Mouse (Mus musculus) frontal cortex, postnatal 36 days (tissue): ENCODE results near the gene Mindy4b-ps.

ENCODE experiments used
- DNase-seq, 2 experiments: peaks; one replicate each; pipeline ENCODE4 v3.0.0; 2022; ENCODE audit warnings: low spot score in 2 of 2

Mindy4b-ps gene

DNA sequence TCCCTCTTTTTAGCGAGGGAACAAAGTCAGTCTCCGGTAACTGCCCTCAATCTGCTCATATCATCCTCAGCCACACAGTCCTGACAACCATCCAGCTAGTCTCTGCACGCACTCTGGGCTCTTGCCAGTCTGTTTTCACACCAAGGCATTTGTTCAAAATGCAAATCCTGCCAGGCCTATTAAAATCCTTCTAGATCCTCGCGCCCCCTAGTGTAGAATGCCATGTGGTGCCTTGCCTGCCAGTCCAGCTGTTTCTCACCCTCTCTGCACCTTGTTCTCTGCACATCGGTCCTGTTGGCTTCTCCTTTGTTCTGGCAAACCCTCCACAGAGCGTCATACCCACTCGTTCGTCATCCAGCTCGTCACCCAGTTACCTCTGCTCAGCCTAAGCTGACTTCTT lies 36.2 kb downstream of the Mindy4b-ps start:
- peak; percentile 78 to 89 for DNase-seq

DNA sequence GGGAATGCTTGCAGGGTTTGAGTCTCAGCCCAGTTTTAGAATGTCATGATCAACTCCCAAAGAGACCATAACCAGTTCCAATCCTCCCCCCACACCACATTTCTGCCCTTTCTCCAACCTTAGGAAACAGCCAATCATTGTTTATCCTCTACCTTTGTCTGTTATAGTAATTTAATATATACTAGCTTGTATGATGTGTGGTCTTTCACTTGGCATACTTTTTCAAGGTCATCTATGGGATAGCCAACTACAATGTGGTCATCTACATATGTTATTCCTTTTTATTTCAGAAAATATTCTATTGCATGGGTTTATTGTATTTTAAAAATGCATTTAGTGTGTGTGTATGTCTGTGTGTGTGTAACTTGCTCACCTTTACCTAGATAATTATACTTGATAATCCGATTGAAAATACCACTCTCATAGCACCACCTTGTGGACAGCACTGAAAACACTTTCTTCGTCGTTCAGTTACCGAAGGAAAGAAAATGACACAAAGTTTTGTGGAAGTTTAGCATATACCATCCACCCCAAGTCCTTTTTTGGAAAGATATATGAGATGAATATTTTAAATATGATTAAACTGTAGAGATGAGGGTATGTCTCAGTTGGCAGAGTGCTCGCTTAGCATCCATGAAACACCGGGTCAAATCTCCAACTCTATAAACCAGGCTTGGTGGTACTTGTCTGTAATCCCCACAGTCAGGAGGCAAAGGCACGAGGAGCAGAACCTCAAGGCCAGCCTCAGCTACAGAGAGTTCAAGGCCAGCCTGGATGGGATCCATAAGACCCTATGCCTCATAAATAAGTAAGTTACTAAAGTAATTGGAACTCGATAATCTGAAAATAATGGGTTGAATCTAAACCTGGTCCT lies 37.7 kb downstream of the Mindy4b-ps start:
- peak in 1 of 2 experiments; percentile 61 for DNase-seq

DNA sequence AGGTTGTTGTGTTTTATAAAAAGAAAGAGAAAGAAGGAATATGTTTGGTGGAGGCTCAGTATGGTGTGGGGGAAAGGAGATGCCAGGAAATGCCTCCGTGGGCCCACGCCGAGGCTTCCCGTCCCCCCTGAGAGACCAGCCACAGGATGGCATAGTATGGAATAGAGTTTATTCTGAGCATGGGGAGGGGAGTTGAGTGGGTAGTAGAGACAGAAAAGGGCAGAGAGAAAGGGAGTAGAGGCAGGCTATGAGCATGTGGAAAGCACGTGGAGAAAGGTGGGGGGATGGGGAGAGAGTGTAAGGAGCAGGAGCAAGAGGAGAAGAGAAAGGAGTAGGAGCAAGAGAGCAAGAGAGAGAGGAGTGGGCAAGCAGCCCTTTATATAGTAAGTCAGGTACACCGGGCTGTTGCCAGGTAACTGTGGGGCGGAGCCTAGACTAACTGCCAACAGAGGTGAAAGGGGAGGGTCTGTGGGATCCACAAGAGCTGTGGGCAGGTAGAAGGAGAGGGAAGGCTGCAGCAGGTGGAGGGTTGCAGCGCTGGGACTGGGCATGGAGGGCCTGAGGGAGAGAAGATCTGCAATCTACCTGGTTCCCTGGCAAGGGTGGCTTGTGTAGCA lies 38.4 kb downstream of the Mindy4b-ps start:
- DNase-seq = no peak

DNA sequence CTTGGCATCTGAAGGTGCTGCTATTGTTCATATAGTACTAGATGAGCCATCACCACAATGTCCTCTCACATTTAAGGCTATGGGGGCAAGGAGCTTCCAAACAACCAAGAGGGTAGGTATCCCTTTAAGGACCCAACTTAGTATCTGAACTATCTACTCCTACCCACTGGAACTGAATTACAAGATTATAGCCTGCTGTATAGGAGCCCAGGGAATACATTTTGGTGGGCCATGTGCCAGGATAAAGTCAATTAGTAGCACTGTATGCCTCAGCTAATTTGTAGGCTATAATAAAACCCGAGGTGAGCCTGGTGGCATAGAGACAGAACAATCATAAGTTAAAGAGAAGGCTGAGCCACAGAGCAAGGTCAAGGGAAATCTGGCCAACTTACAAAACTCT lies 65.7 kb downstream of the Mindy4b-ps start:
- no peak for DNase-seq

DNA sequence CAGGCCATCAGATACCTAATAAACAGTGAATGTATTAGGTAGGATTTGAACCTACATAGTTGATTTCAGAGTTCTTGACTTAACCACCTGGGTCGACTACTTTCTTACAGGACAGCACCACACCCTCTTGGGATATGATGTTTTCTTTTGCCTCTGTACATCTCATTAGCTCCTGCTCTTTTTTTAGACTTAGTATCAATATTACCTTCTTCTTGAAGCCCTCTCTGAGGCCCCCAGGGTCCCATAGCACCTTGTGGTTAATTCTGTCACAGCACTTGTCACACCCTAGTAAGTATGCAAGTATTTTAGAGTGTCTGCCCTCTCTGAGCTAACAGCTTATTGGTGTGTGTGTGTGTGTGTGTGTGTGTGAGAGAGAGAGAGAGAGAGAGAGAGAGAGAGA lies 66.3 kb downstream of the Mindy4b-ps start:
- no peak for DNase-seq

DNA sequence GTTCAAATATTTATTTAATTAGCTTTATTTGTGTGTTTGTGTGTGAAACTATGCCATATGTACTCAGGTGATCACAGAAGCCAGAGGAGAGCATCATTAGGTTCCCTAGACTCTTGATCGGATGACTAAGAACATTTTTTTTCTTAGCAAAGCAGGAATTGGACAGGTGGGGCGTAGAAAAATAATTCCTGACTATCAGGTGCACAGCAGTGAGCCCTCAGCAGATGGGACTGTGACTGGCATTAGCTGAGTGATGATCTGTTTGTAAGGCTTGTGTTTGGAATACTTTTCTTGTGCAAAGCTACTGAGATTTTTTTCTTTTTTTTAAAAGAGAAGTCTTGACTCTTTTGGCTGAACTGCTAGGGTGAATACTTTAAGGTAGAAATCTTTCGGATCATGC lies 67.8 kb downstream of the Mindy4b-ps start:
- no peak for DNase-seq

DNA sequence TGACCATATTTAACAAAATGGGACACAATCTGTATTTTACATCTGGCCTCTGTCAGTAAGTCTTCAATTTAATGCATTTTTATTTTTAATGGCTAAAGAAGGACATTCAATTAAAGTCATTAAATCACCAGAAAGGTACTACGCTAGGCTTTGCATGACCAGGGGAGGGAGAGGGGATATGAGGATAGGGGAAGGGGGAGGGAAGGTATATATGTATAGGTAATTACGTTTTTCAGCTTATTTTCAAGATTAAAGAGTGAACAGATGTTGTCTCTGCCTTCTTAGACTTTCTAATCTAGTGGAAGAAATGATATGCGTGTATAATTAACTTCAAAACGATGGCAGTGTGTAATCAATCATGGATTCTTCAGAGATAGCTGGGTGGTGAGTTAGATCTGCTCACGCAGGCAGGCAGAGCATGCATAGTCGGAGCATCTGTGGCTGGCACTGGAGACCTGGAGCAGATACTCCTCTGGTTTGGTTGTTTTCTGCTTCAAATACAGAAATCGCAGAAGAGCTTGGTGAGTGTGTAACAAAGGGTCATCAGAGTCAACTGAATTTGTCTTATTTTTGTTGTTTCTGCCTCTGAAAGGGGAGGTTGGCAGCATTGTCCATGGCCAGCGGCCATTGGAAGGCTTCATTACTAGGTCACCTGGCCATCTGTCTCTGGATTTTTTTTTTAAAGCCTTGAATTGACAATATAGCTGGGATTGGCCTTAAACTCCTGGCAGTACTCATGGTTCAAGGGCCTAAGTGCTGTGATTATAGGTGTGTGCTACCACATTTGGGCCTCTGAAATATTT lies 70.1 kb downstream of the Mindy4b-ps start:
- DNase-seq = no peak

DNA sequence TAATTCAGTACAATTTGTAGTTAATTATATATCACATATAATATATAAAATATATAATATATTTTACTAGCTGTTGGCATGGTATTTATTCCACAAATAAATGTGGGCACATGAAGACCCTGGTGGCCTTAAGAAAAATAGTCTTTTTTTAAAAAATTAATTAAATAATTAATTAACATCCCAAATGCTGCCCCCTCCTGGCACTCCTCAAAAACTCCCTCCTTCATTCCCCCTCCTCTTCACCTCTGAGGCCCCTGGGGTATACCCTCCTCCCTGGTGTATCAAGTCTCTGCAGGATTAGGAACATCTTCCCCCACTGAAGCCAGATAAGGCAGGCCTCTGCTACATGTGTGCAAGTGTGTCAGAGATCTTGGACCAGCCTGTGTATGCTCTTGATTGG lies 73.4 kb downstream of the Mindy4b-ps start:
- no peak for DNase-seq

DNA sequence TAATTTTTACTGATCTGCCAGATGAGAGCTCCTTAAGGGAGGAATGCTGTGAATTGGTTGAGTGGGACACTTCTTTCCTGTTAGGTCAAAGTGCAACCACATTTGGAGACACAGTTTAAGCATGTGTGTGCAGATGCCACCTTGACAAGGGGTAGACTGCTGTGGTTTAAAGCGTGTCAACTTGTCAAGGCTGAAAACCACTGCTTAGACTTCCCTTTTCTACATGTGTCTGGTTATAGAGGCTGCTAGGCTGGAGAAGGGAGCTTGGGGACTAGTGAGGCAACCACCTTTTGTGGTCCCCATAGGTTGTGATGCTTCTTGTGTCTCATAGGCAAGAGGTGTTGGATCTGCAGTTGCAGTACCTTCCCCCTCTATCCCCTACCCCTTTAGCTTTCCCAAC lies 74.2 kb downstream of the Mindy4b-ps start:
- no peak for DNase-seq

DNA sequence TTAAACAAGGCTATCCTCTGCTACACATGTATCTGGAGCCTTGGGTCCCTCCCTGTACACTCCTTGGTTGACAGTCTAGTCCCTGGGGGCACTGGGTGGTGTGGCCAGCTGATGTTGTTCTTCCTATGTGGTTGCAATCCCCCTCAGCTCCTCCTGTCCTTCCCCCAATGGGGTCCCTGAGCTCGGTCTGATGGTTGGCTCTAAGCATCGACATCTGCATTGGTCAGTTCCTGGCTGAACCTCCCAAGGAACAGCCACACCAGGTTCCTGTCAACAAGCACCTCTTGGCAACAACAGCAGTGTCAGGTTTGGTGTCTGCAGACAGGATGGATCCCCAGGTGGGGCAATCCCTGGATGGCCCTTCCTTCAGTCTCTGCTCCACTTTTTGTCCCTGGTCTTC lies 82.6 kb downstream of the Mindy4b-ps start:
- no peak for DNase-seq
